Mouse (Mus musculus): ENCODE data around the gene Pp2d1. TPM values are rescaled to one million over a fixed set of nuclear protein-coding genes. Genes with fewer than 3 reads are reported as not detected.

Gene Pp2d1
- total and polyA plus RNA-seq, 3 experiments = not detected

DNA sequence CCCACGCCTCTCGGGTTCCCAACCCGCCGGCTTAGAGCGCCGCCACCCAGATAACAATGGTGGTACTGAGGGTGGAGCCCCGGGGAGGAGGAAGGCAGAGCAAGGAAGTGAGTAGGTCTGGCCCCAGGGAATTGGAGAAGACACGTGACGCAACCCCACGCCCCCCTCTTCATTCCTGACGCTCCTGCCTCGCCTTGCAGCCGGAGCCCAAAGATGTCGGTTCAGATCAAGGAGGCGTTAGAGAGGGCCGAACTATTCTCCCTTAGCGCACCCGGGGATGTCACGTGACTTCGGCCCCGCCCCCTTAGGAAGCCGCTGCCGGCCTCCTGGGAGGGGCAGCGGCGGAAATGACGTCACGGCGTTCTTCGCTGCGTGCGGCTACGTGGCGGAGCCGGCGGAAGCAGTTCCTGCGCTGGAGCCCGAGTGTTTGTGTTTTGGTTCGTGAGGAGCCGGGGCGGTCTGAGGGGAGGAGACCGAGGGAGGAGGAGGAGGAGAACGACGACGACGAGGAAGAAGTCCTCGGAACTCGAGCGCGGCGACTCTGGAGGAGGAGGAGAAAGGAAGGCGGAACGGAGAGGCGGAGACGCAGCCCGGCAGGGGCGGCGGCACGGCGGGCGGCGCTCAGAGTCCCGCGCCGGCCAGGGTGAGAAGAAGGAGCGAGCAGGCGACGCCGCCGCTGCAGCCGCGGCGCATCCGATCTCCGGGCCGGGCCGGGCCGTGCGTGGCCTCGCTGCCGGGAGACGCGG lies 60.2 kb downstream of the Pp2d1 start, which contains the start of gene Rab5a:
Rab5a (plus strand) TSS at position 377 of the 746 bp plus-strand sequence.
- H3K4me1 ChIP-seq (ENCODE audit: control insufficient read depth in 1 of 2, insufficient read depth in 2 of 2) = peaks cover 2 to 27% of the 10 kb centered on the region in 2 experiments; a peak in 2 of 4 replicates
- peak within 1 kb of the TSS; percentile 84 to 91 (median 89) for H3K4me3 ChIP-seq (replicated peaks in 1 of 3; ENCODE audit: low read depth in 2 of 3, low read length in 2 of 3, poor library complexity in 1 of 3)
- H3K36me3 ChIP-seq (replicated peaks in 1 of 2; ENCODE audit: control insufficient read depth in 1 of 2, insufficient read depth in 1 of 2, low read length in 1 of 2) = peaks cover 3 to 6% of the 10 kb centered on the region in 2 experiments
- peak within 1 kb of the TSS; percentile 53 for H3K4me2 ChIP-seq (ENCODE audit: insufficient read depth, low read depth, poor library complexity, severe bottlenecking)
- H3K27me3 ChIP-seq (replicated peaks) = no peaks in the 10 kb centered on the region
- dilution Hi-C loops (cut with MboI; ENCODE audit: extremely low pct_ligation_motif_present, extremely low pct_unique_long_range_greater_than_20kb, low sequenced_read_pairs) (no loop called here), in situ Hi-C loops (cut with MboI; ENCODE audit: low pct_ligation_motif_present, low pct_unique_long_range_greater_than_20kb, low sequenced_read_pairs) (no loop called here)
- no peak for TF ChIP-seq ZMIZ1 (IDR thresholded peaks at IDR 0.05; ENCODE audit: low read depth, low read length)
- TF ChIP-seq MAFK (IDR thresholded peaks at IDR 0.05; ENCODE audit: insufficient replicate concordance, low read length) = no peak
- TF ChIP-seq NRF1 (IDR thresholded peaks at IDR 0.05; ENCODE audit: low read depth, low read length) = peak; percentile 51; the same call in 1 of the 2 replicates
- TF ChIP-seq TCF12 (IDR thresholded peaks at IDR 0.05; ENCODE audit: low read depth, low read length) = no peak
- TF ChIP-seq MYC (IDR thresholded peaks at IDR 0.05; ENCODE audit: low read depth, low read length) = peak; percentile 52; the same call in 1 of the 2 replicates
- no peak for TF ChIP-seq CHD1 (IDR thresholded peaks at IDR 0.05; ENCODE audit: low read depth, low read length)
- TF ChIP-seq MAZ (IDR thresholded peaks at IDR 0.05; ENCODE audit: low read depth, low read length) = peak; percentile 86
- peak; percentile 84 for TF ChIP-seq ELF1 (IDR thresholded peaks at IDR 0.05; ENCODE audit: low read depth, low read length)
- no peak for TF ChIP-seq JUND (conservative IDR thresholded peaks at IDR 0.05; ENCODE audit: low read depth, low read length)
- TF ChIP-seq GABPA (IDR thresholded peaks at IDR 0.05; ENCODE audit: insufficient replicate concordance, low read depth, low read length) = no peak
- peak; percentile 83 for TF ChIP-seq HCFC1 (IDR thresholded peaks at IDR 0.05; ENCODE audit: low read depth, low read length)
- peak; percentile 23 for TF ChIP-seq ETS1 (conservative IDR thresholded peaks at IDR 0.05; ENCODE audit: low read depth, low read length)
- TF ChIP-seq UBTF (IDR thresholded peaks at IDR 0.05; ENCODE audit: low read depth, low read length) = peak; percentile 68
- no peak; the same call in 1 of the 2 replicates for TF ChIP-seq CHD2 (IDR thresholded peaks at IDR 0.05; ENCODE audit: low read length)
- peak; percentile 83 for TF ChIP-seq MAX (IDR thresholded peaks at IDR 0.05; ENCODE audit: low read length)
- peak; percentile 58; the same call in 1 of the 2 replicates for TF ChIP-seq KAT2A (IDR thresholded peaks at IDR 0.05; ENCODE audit: insufficient replicate concordance, low read length)
- peak; percentile 78 for TF ChIP-seq POLR2A (IDR thresholded peaks at IDR 0.05; ENCODE audit: low read depth, low read length)
- TF ChIP-seq USF2 (conservative IDR thresholded peaks at IDR 0.05; ENCODE audit: low read depth, low read length) = peak; percentile 97
- peak in 1 of 2 experiments; percentile 47; a peak in 2 of 4 replicates for TF ChIP-seq CTCF (conservative IDR thresholded peaks at IDR 0.05 in 1 of 2, IDR thresholded peaks at IDR 0.05 in 1 of 2; ENCODE audit: low read depth in 2 of 2, low read length in 2 of 2)
- peak; percentile 42; the same call in 1 of the 2 replicates for TF ChIP-seq MEF2A (IDR thresholded peaks at IDR 0.05; ENCODE audit: borderline replicate concordance, low read depth, low read length)
- 0 out of 2 replicates have a peak, but pooled peaks have one; percentile 5 for TF ChIP-seq RCOR1 (conservative IDR thresholded peaks at IDR 0.05; ENCODE audit: low read depth, low read length)
- peak; percentile 97 for TF ChIP-seq USF1 (IDR thresholded peaks at IDR 0.05; ENCODE audit: low read depth, low read length)
- no peak for TF ChIP-seq SMC3 (IDR thresholded peaks at IDR 0.05; ENCODE audit: low read depth, low read length)
- TF ChIP-seq IRF4 (IDR thresholded peaks at IDR 0.05; ENCODE audit: low read depth, low read length) = peak; percentile 36; the same call in 1 of the 2 replicates
- TF ChIP-seq SIN3A (IDR thresholded peaks at IDR 0.05; ENCODE audit: low read length) = peak; percentile 69; the same call in 1 of the 2 replicates
- TF ChIP-seq BHLHE40 (IDR thresholded peaks at IDR 0.05; ENCODE audit: low read depth, low read length) = peak; percentile 94
- no peak for TF ChIP-seq PAX5 (IDR thresholded peaks at IDR 0.05; ENCODE audit: low read length)
- TF ChIP-seq NELFE (IDR thresholded peaks at IDR 0.05; ENCODE audit: low read depth, low read length) = peak; percentile 45
- TF ChIP-seq RAD21 (IDR thresholded peaks at IDR 0.05; ENCODE audit: low read depth, low read length) = no peak; the same call in 1 of the 2 replicates
- TF ChIP-seq MXI1 (IDR thresholded peaks at IDR 0.05; ENCODE audit: low read depth, low read length) = peak; percentile 77
- no peak for TF ChIP-seq EP300 (IDR thresholded peaks at IDR 0.05; ENCODE audit: low read length)
- no peak for TF ChIP-seq JUN (IDR thresholded peaks at IDR 0.05; ENCODE audit: insufficient read depth, low read depth, low read length)
- no peak for TF ChIP-seq POLR2AphosphoS2 (IDR thresholded peaks at IDR 0.05; ENCODE audit: low read depth, low read length)
- TF ChIP-seq ZC3H11A (IDR thresholded peaks at IDR 0.05; ENCODE audit: low read depth, low read length) = no peak
- H3K27ac ChIP-seq (ENCODE audit: insufficient read depth, low read depth) = peak within 1 kb of the TSS; percentile 88
- peaks cover 34% of the 10 kb centered on the region for H3K79me2 ChIP-seq (replicated peaks; ENCODE audit: control insufficient read depth, extremely low read depth, insufficient read depth, poor library complexity, severe bottlenecking)
- H3K9me3 ChIP-seq (replicated peaks; ENCODE audit: low read length) = no peaks in the 10 kb centered on the region
- peak; percentile 97 for DNase-seq (ENCODE audit: extremely low read depth)
- H3K9ac ChIP-seq (ENCODE audit: insufficient read depth, low read depth) = peak within 1 kb of the TSS; percentile 97

Data from CH12.LX (cell line).